Mouse (Mus musculus) left cerebral cortex, adult 9 months (tissue): Measurements from ENCODE around the gene Slc12a9.

Source experiments
- DNase-seq, 2 experiments: peaks; one replicate each; pipeline ENCODE4 v3.0.0; 2022; ENCODE audit warnings: low spot score in 2 of 2

Slc12a9 gene

GRCm38 (mm10) chr5:137313466-137314192 lies 19.8 kb downstream of the Slc12a9 start:
- no peak for DNase-seq

GRCm38 (mm10) chr5:137308356-137308755 lies 25.0 kb downstream of the Slc12a9 start:
- DNase-seq: no peak

GRCm38 (mm10) chr5:137307071-137307912 lies 26.1 kb downstream of the Slc12a9 start, which contains the start of gene Srrt:
TSS of gene Srrt (minus strand) at chr5:137307674.
- DNase-seq: peak; percentile 86 to 93

- DNase-seq: no peak
Measured at GRCm38 (mm10) chr5:137306439-137307005, 26.9 kb downstream of the Slc12a9 start.

GRCm38 (mm10) chr5:137305822-137306221 lies 27.6 kb downstream of the Slc12a9 start:
- no peak for DNase-seq

- DNase-seq: no peak
Measured at GRCm38 (mm10) chr5:137304816-137305215, 28.6 kb downstream of the Slc12a9 start.

- no peak for DNase-seq
Measured at GRCm38 (mm10) chr5:137304165-137304564, 29.2 kb downstream of the Slc12a9 start.

GRCm38 (mm10) chr5:137303609-137304008 lies 29.8 kb downstream of the Slc12a9 start:
- no peak for DNase-seq

GRCm38 (mm10) chr5:137301253-137301652 lies 32.1 kb downstream of the Slc12a9 start:
- no peak for DNase-seq

GRCm38 (mm10) chr5:137299240-137299639 lies 34.2 kb downstream of the Slc12a9 start:
- no peak for DNase-seq

- no peak for DNase-seq
Measured at GRCm38 (mm10) chr5:137297126-137297525, 36.3 kb downstream of the Slc12a9 start.

- DNase-seq: no peak
Measured at GRCm38 (mm10) chr5:137295712-137296111, 37.7 kb downstream of the Slc12a9 start.

- no peak for DNase-seq
Measured at GRCm38 (mm10) chr5:137295296-137295695, 38.1 kb downstream of the Slc12a9 start.

GRCm38 (mm10) chr5:137294744-137295093 lies 38.7 kb downstream of the Slc12a9 start:
- DNase-seq: no peak

GRCm38 (mm10) chr5:137293839-137294743 lies 39.3 kb downstream of the Slc12a9 start, which contains the start of gene Ufsp1:
TSS of gene Ufsp1 (plus strand) at chr5:137294629.
- DNase-seq: peak; percentile 95 to 96

- DNase-seq: peak in 1 of 2 experiments; percentile 78
Measured at GRCm38 (mm10) chr5:137293282-137293681, 40.1 kb downstream of the Slc12a9 start.

GRCm38 (mm10) chr5:137291381-137291926 lies 41.9 kb downstream of the Slc12a9 start:
- DNase-seq: no peak

- no peak for DNase-seq
Measured at GRCm38 (mm10) chr5:137290677-137291076, 42.7 kb downstream of the Slc12a9 start.

GRCm38 (mm10) chr5:137289591-137290365 lies 43.6 kb downstream of the Slc12a9 start:
- no peak for DNase-seq

- peak in 1 of 2 experiments; percentile 67 for DNase-seq
Measured at GRCm38 (mm10) chr5:137288999-137289470, 44.4 kb downstream of the Slc12a9 start.
